Mouse (Mus musculus) heart, embryonic 11.5 days (tissue): ENCODE data around the gene Pax5. TPM values are rescaled to one million over a fixed set of nuclear protein-coding genes. Genes with fewer than 3 reads are reported as not detected.
A peak's percentile ranks its signal among the peaks of the same experiment; 100 is the strongest.

ENCODE experiments used
- ATAC-seq: fragments of 200-750 bp; cut with Nextera tagmentation; replicated peaks from 2 replicates; pipeline ENCODE4 v1.8.0; 2017; ENCODE audit warnings: moderate library complexity; ENCODE audit not compliant: insufficient number of reproducible peaks, low FRiP score, low TSS enrichment
- H3K27ac ChIP-seq: fragments of 300-500 bp; sonication (generic); 2 replicates; pipeline ENCODE4 v1.5.1; 2014; ENCODE audit warnings: mild to moderate bottlenecking, low read depth, low read length
- H3K27me3 ChIP-seq: fragments of 300-500 bp; sonication (generic); 2 replicates; pipeline ENCODE4 v1.6.1; 2014; ENCODE audit warnings: mild to moderate bottlenecking, low read length, mixed read lengths; ENCODE audit not compliant: control insufficient read depth, insufficient read depth
- H3K36me3 ChIP-seq: fragments of 300-500 bp; sonication (generic); 2 replicates; pipeline ENCODE4 v1.6.1; 2014; ENCODE audit warnings: mild to moderate bottlenecking, low read length, moderate library complexity, mixed read lengths; ENCODE audit not compliant: control insufficient read depth, insufficient read depth
- H3K4me1 ChIP-seq: fragments of 300-500 bp; sonication (generic); 2 replicates; pipeline ENCODE4 v1.6.1; 2014; ENCODE audit warnings: low read length; ENCODE audit not compliant: control insufficient read depth, insufficient read depth
- H3K4me2 ChIP-seq: fragments of 300-500 bp; sonication (generic); 2 replicates; pipeline ENCODE4 v1.6.1; 2014; ENCODE audit warnings: mild to moderate bottlenecking, moderate library complexity
- H3K4me3 ChIP-seq: fragments of 300-500 bp; sonication (generic); 2 replicates; pipeline ENCODE4 v1.5.1; 2014; ENCODE audit warnings: low read depth, low read length
- H3K9ac ChIP-seq: fragments of 300-500 bp; sonication (generic); 2 replicates; pipeline ENCODE4 v1.6.1; 2014; ENCODE audit warnings: mild to moderate bottlenecking, low read depth, low read length, moderate library complexity
- H3K9me3 ChIP-seq: fragments of 300-500 bp; sonication (generic); replicated peaks from 2 replicates; pipeline ENCODE4 v1.6.1; 2016; ENCODE audit warnings: low read length; ENCODE audit not compliant: control insufficient read depth
- WGBS: fragments of 180-500 bp; shearing (Covaris S2); extraction: QIAGEN DNeasy Blood & Tissue Kit; methylation state at CpG from one replicate; pipeline ENCODE4 v1.1.7; 2014; ENCODE audit not compliant: insufficient replicate concordance; 5-methylcytosine and 5-hydroxymethylcytosine counted together
- polyA plus RNA-seq: library from polyadenylated mRNA; unstranded; fragments of >200 nt; fragmentation: Nextera tagmentation; extraction: Ambion mirVana; gene quantifications from 2 replicates; pipeline ENCODE4 v1.2.1, GENCODE M21; 2014

Pax5 gene
- polyA plus RNA-seq, 1 experiment from 2014 or later: not detected

DNA sequence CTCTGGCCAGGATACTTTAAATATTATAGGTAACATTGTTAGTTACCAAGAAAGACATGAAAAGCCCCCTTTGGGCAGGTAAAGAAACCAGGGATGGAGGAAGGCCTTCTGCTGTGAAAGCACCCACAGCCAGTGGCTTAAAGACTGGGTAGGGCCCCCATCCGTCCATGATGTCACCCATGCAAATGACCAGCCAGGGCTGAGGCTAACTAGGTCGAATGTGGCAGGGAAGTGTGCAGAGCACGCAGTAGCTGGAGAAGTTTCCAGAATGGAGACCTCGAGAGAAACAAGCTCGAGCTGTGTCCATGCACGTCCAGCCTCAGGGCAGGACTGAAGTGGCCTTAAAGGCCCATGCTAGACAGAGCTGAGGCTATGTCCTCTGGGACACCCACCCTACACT lies 42.9 kb downstream of the Pax5 start:
- no peaks in the 10 kb centered on the region for H3K9me3 ChIP-seq
- WGBS: 71% methylated on average over 6 of the region's 6 CpGs
- no peak overlapping the region for H3K4me2 ChIP-seq

GRCm38 (mm10) chr4:44664767-44665056 lies 45.6 kb downstream of the Pax5 start:
- H3K27me3 ChIP-seq: peaks cover 61% of the 10 kb centered on the region
- H3K9ac ChIP-seq: 0 out of 2 replicates have a peak overlapping the region, but pooled peaks have one; percentile 39
- H3K27ac ChIP-seq: no peak overlapping the region
- peak overlapping the region; percentile 62 for H3K4me3 ChIP-seq
- peak overlapping the region; percentile 99 for H3K4me2 ChIP-seq
- no peaks in the 10 kb centered on the region for H3K9me3 ChIP-seq
- no peaks in the 10 kb centered on the region for H3K36me3 ChIP-seq
- no peaks in the 10 kb centered on the region; the same call in 1 of the 2 replicates for H3K4me1 ChIP-seq
- 21% methylated on average over 6 of the region's 6 CpGs for WGBS
- no peak for ATAC-seq

More for the DNA sequence above, 42.9 kb downstream of the Pax5 start:
- no peak for ATAC-seq
- no peak overlapping the region for H3K4me3 ChIP-seq
- H3K27ac ChIP-seq: no peak overlapping the region
- H3K9ac ChIP-seq: no peak overlapping the region
- no peaks in the 10 kb centered on the region; the same call in 1 of the 2 replicates for H3K4me1 ChIP-seq
- H3K27me3 ChIP-seq: peaks cover 50% of the 10 kb centered on the region
- no peaks in the 10 kb centered on the region for H3K36me3 ChIP-seq

GRCm38 (mm10) chr4:44664004-44664766 lies 46.1 kb downstream of the Pax5 start:
- H3K27ac ChIP-seq: no peak overlapping the region
- WGBS: under 1% methylated on average over 81 of the region's 81 CpGs

DNA sequence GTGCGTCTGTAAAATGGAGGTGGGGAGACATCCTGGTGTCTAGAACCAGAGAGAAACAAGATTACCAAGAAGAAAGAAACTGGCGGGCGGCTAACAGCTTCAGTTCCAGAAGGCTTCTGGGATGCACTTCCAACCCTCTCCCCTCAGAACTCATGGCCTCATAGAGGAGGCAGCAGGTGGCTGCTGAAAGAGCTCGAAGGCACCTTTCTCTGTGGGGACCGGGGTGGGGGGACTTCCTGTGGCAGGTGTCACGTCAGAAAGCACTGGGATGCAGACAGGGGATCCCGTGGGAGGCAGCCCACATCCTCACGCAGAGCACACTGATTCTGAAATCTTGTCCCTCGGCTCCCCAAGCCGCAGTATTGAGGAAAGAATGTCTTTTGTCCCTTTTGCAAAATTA lies 46.8 kb downstream of the Pax5 start:
- H3K4me2 ChIP-seq: peak overlapping the region; percentile 99
- 23% methylated on average over 10 of the region's 10 CpGs for WGBS
- H3K27me3 ChIP-seq: peaks cover 61% of the 10 kb centered on the region
- no peaks in the 10 kb centered on the region for H3K9me3 ChIP-seq
- no peak for ATAC-seq
- no peak overlapping the region for H3K9ac ChIP-seq
- no peaks in the 10 kb centered on the region for H3K36me3 ChIP-seq
- H3K4me1 ChIP-seq: no peaks in the 10 kb centered on the region; the same call in 1 of the 2 replicates
- H3K27ac ChIP-seq: no peak overlapping the region
- H3K4me3 ChIP-seq: peak overlapping the region; percentile 62

More at GRCm38 (mm10) chr4:44664004-44664766, 46.1 kb downstream of the Pax5 start:
- Histone ChIP-seq H3K36me3 (no peaks in the 10 kb centered on the region), H3K4me3 (peak overlapping the region; percentile 62), H3K9ac (peak overlapping the region; percentile 39; the same call in 1 of the 2 replicates), H3K4me1 (no peaks in the 10 kb centered on the region; the same call in 1 of the 2 replicates), H3K27me3 (peaks cover 61% of the 10 kb centered on the region), H3K4me2 (peak overlapping the region; percentile 99), H3K9me3 (no peaks in the 10 kb centered on the region)
- no peak for ATAC-seq

- Histone ChIP-seq H3K36me3 (no peaks in the 10 kb centered on the region), H3K27ac (no peak overlapping the region), H3K27me3 (no peaks in the 10 kb centered on the region), H3K9me3 (no peaks in the 10 kb centered on the region), H3K4me1 (no peaks in the 10 kb centered on the region), H3K4me3 (no peak overlapping the region), H3K9ac (no peak overlapping the region), H3K4me2 (no peak overlapping the region)
- 80% methylated on average over 4 of the region's 4 CpGs for WGBS
- no peak for ATAC-seq
These were observed 65.1 kb downstream of the Pax5 start for GRCm38 (mm10) chr4:44645181-44645580.

GRCm38 (mm10) chr4:44641831-44642587 lies 68.3 kb downstream of the Pax5 start:
- no peaks in the 10 kb centered on the region for H3K27me3 ChIP-seq
- H3K4me1 ChIP-seq: no peaks in the 10 kb centered on the region
- no peaks in the 10 kb centered on the region for H3K36me3 ChIP-seq
- H3K27ac ChIP-seq: no peak overlapping the region
- WGBS: 62% methylated on average over 12 of the region's 12 CpGs
- no peak overlapping the region for H3K4me3 ChIP-seq
- no peaks in the 10 kb centered on the region for H3K9me3 ChIP-seq
- H3K9ac ChIP-seq: no peak overlapping the region
- no peak for ATAC-seq
- no peak overlapping the region for H3K4me2 ChIP-seq

GRCm38 (mm10) chr4:44635618-44636017 lies 74.7 kb downstream of the Pax5 start:
- Histone ChIP-seq H3K27me3 (no peaks in the 10 kb centered on the region; the same call in none of the 2 replicates), H3K4me2 (no peak overlapping the region)
- WGBS: 81% methylated on average over 3 of the region's 3 CpGs

GRCm38 (mm10) chr4:44633694-44634524 lies 76.4 kb downstream of the Pax5 start:
- peaks cover 2% of the 10 kb centered on the region; the same call in 1 of the 2 replicates for H3K4me1 ChIP-seq
- no peaks in the 10 kb centered on the region; the same call in none of the 2 replicates for H3K27me3 ChIP-seq
- no peaks in the 10 kb centered on the region for H3K9me3 ChIP-seq
- peak overlapping the region; percentile 46 for H3K4me2 ChIP-seq
- H3K36me3 ChIP-seq: no peaks in the 10 kb centered on the region
- 19% methylated on average over 12 of the region's 12 CpGs for WGBS
- H3K27ac ChIP-seq: no peak overlapping the region
- H3K9ac ChIP-seq: no peak overlapping the region
- ATAC-seq: no peak
- no peak overlapping the region for H3K4me3 ChIP-seq

More at GRCm38 (mm10) chr4:44635618-44636017, 74.7 kb downstream of the Pax5 start:
- Histone ChIP-seq H3K4me3 (no peak overlapping the region), H3K27ac (no peak overlapping the region), H3K9ac (no peak overlapping the region), H3K36me3 (no peaks in the 10 kb centered on the region), H3K9me3 (no peaks in the 10 kb centered on the region), H3K4me1 (peaks cover 2% of the 10 kb centered on the region; the same call in 1 of the 2 replicates)
- ATAC-seq: no peak
